Mouse (Mus musculus): Measurements from ENCODE around the gene Ric1. TPM values are rescaled to one million over a fixed set of nuclear protein-coding genes. Genes with fewer than 3 reads are reported as not detected.

Gene Ric1
- polyA plus RNA-seq, 1 experiment = not detected

DNA sequence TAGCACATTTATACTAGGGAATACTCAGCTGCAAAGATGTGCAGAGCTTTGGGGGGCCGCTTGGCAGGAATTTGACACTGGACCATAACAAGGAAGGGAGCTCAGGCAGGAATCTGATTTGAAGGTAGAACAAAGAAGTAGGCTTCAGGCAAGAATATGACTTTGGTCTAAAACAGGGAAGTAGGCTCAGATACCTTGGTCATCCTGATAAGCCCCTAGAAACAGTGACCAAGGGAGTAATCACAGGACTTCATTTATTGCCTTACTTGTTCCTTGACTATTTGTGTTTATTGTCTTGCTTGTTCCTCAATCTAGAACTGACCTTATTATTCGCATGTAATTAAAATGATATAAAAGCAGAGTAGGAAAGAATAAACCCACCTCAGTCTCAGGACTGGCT, 18.0 kb upstream of the Ric1 start:
- peaks cover 8% of the 10 kb centered on the region; the same call in 1 of the 2 replicates for H3K4me1 ChIP-seq (ENCODE audit: control insufficient read depth, insufficient read depth, low read length)
- H3K4me3 ChIP-seq (ENCODE audit: insufficient read depth, low read depth, low read length) = no peak overlapping the region
- TF ChIP-seq POLR2A (IDR thresholded peaks at IDR 0.05; ENCODE audit: insufficient read depth, low read depth, low read length) (no peak), CTCF (IDR thresholded peaks at IDR 0.05; ENCODE audit: insufficient read depth, low read depth, low read length) (no peak)
- WGBS = 94% methylated on average over 2 of the region's 2 CpGs
- no peak overlapping the region for H3K27ac ChIP-seq (ENCODE audit: insufficient read depth, low read depth, low read length)

DNA sequence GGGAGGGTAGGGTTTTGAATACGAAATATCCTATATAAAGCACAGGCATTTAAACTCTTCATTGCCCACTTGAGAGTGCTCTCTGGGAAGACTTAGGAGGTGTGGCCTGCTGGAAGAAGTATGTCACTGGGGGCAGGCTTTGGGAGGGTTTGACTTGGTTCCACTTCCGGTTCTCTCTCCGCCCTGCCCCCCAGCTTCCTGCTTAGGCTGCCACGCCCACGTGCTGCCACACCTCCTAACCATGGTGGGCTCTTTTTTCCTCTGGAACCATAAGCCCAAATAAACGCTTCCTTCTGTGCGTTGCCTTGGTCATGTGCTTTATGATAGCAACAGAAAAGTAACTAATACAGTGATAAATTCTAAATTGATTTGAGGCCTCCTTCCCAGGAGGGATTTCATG, 16.5 kb upstream of the Ric1 start:
- WGBS = 89% methylated on average over 7 of the region's 7 CpGs
- TF ChIP-seq CTCF (IDR thresholded peaks at IDR 0.05; ENCODE audit: insufficient read depth, low read depth, low read length) (no peak), POLR2A (IDR thresholded peaks at IDR 0.05; ENCODE audit: insufficient read depth, low read depth, low read length) (no peak)
- peaks cover 8% of the 10 kb centered on the region; the same call in 1 of the 2 replicates for H3K4me1 ChIP-seq (ENCODE audit: control insufficient read depth, insufficient read depth, low read length)
- H3K4me3 ChIP-seq (ENCODE audit: insufficient read depth, low read depth, low read length) = no peak overlapping the region
- H3K27ac ChIP-seq (ENCODE audit: insufficient read depth, low read depth, low read length) = no peak overlapping the region

DNA sequence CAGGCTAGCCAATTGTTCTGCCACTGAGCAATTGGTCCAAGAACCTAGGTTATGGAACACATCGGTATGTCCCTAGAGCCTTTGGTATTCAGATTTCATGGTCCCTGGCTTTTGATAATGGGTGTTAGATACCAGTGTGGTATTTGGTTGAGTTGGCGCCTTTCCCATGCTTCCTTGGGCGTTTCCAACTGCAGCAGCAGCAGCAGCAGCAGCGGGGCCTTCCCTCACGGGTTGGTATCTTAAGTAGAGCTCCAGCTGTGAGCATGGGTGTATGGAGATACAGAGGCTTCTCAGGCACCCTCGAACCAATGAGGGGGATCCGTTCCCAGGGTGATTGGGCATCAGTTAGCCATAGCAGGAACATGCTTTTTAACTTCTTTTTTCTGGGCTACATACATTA, 13.9 kb upstream of the Ric1 start:
- 41% methylated on average over 7 of the region's 7 CpGs for WGBS
- H3K4me3 ChIP-seq (ENCODE audit: insufficient read depth, low read depth, low read length) = no peak overlapping the region
- no peak overlapping the region for H3K27ac ChIP-seq (ENCODE audit: insufficient read depth, low read depth, low read length)
- TF ChIP-seq POLR2A (IDR thresholded peaks at IDR 0.05; ENCODE audit: insufficient read depth, low read depth, low read length) (no peak), CTCF (IDR thresholded peaks at IDR 0.05; ENCODE audit: insufficient read depth, low read depth, low read length) (no peak)
- 0 out of 2 replicates have a peak, but pooled peaks cover 3% of the 10 kb centered on the region for H3K4me1 ChIP-seq (ENCODE audit: control insufficient read depth, insufficient read depth, low read length)

DNA sequence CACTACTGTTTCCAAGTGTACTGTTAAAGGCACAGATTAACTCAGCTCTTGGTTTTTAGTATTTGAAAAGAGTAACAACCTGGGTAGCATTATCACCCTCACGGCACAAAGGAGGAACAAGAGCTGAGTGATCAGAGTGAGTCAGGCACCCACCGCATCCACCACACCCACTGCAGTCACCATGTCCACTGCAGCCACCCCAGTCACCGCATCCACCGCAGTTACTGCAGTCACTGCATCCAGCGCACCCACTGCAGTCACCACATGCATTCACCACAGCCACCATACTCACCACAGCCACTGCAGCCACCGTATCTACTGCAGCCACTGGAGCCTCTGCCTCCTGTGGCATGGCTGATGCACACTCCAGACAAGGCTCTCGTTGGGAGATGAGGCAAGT, 12.2 kb upstream of the Ric1 start:
- 0 out of 2 replicates have a peak, but pooled peaks cover 3% of the 10 kb centered on the region for H3K4me1 ChIP-seq (ENCODE audit: control insufficient read depth, insufficient read depth, low read length)
- no peak overlapping the region for H3K4me3 ChIP-seq (ENCODE audit: insufficient read depth, low read depth, low read length)
- no peak for TF ChIP-seq CTCF (IDR thresholded peaks at IDR 0.05; ENCODE audit: insufficient read depth, low read depth, low read length)
- no peak for TF ChIP-seq POLR2A (IDR thresholded peaks at IDR 0.05; ENCODE audit: insufficient read depth, low read depth, low read length)
- WGBS = 85% methylated on average over 7 of the region's 7 CpGs
- H3K27ac ChIP-seq (ENCODE audit: insufficient read depth, low read depth, low read length) = no peak overlapping the region

DNA sequence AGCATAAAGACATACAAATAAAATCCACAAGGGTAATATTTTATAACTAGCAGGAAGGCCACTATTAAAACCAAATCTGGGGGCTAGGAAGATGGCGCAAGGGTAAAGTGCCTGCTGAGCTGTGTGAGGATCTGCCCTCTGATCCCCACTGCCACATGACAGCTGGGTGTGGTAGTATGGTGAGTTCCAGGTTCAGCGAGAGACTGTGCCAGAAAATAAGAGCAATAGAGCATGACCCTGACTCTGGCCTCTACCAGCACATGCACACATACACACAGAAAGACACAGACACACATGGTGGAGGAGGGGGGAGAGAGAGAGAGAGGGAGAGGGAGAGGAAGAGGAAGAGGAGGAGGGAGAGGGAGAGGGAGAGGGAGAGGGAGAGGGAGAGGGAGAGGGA, 10.3 kb upstream of the Ric1 start:
- H3K4me3 ChIP-seq (ENCODE audit: insufficient read depth, low read depth, low read length) = no peak overlapping the region
- no peak overlapping the region for H3K27ac ChIP-seq (ENCODE audit: insufficient read depth, low read depth, low read length)
- 0 out of 2 replicates have a peak, but pooled peaks cover 3% of the 10 kb centered on the region for H3K4me1 ChIP-seq (ENCODE audit: control insufficient read depth, insufficient read depth, low read length)
- no peak for TF ChIP-seq CTCF (IDR thresholded peaks at IDR 0.05; ENCODE audit: insufficient read depth, low read depth, low read length)
- TF ChIP-seq POLR2A (IDR thresholded peaks at IDR 0.05; ENCODE audit: insufficient read depth, low read depth, low read length) = no peak
- WGBS = 75% methylated on average over 2 of the region's 2 CpGs

DNA sequence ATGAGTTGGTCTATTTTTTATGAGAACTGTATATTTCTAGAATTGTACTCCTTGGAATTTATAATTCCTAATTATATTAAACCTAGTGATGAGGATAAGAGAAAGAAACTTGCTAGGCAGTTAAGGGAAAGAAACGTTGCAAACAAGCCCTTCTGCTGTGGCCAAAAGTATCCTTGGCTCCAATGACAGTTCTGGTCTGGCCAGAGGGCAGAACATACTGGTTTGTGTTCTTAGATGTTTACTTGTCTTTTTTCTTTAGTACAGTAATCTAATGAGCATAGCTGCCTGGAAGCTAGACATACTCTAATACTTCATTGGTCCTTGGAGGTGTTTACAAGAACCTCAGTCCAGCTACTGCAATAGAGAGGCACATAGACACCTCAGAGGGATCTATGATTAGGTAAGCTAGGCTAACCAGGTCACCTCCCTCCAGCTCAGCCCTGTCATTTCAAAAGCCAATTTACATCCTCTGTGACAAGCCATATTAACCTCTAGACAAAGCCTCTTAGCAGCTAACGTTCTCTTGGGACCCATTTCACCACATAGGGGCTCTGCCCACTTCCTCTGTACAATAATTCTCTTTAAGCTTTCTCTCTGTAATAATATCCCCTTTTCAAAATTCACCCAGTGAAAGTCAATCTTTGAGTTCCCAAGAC, 8.8 kb upstream of the Ric1 start:
- no peak overlapping the region for H3K27ac ChIP-seq (ENCODE audit: insufficient read depth, low read depth, low read length)
- no peak overlapping the region for H3K4me3 ChIP-seq (ENCODE audit: insufficient read depth, low read depth, low read length)
- H3K4me1 ChIP-seq (ENCODE audit: control insufficient read depth, insufficient read depth, low read length) = 0 out of 2 replicates have a peak, but pooled peaks cover 1% of the 10 kb centered on the region
- WGBS = 37% methylated on average over 2 of the region's 2 CpGs
- no peak for TF ChIP-seq CTCF (IDR thresholded peaks at IDR 0.05; ENCODE audit: insufficient read depth, low read depth, low read length)
- TF ChIP-seq POLR2A (IDR thresholded peaks at IDR 0.05; ENCODE audit: insufficient read depth, low read depth, low read length) = no peak

DNA sequence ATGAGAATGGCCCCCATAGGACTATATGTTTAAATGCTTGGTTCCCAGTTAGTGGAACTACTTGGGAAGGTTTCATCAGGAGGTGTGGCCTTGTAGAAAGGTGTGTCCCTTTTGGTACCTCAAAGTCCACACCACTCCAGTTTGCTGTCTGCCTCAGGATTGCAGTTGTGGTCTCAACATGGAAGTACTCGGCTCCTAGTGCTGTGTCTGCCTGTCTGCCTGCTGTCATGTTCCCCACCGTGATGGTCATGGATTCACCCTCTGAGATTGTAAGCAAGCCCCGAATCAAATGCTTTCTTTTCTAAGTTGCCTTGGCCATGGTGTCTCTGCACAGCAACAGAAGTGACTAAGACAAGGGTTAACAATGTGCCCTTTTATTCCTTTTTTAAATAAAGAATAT, 8.0 kb upstream of the Ric1 start:
- H3K27ac ChIP-seq (ENCODE audit: insufficient read depth, low read depth, low read length) = no peak overlapping the region
- H3K4me3 ChIP-seq (ENCODE audit: insufficient read depth, low read depth, low read length) = no peak overlapping the region
- no peaks in the 10 kb centered on the region for H3K4me1 ChIP-seq (ENCODE audit: control insufficient read depth, insufficient read depth, low read length)
- TF ChIP-seq POLR2A (IDR thresholded peaks at IDR 0.05; ENCODE audit: insufficient read depth, low read depth, low read length) = no peak
- no peak for TF ChIP-seq CTCF (IDR thresholded peaks at IDR 0.05; ENCODE audit: insufficient read depth, low read depth, low read length)
- WGBS = 93% methylated on average over 3 of the region's 3 CpGs

DNA sequence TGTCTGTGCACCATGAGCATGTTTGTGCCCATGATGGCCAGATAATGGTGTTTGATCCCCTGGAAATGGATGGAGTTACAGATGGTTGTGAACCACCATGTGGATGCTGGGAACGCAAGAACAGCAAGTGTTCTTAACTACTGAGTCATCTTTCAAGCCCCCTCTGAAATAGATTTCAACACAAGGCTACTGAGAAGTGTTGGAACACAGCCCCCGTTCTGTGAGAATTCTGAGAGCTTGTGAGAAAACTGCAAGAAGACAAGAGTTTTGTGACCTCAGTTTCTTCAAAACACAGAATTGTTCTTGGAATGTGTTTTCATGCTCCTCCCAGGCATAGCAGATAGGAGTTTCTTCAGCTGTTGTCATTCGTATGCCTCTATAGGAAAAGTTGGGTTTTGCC, 6.7 kb upstream of the Ric1 start:
- H3K4me1 ChIP-seq (ENCODE audit: control insufficient read depth, insufficient read depth, low read length) = no peaks in the 10 kb centered on the region
- 85% methylated on average over 3 of the region's 3 CpGs for WGBS
- H3K4me3 ChIP-seq (ENCODE audit: insufficient read depth, low read depth, low read length) = no peak overlapping the region
- H3K27ac ChIP-seq (ENCODE audit: insufficient read depth, low read depth, low read length) = no peak overlapping the region
- no peak for TF ChIP-seq POLR2A (IDR thresholded peaks at IDR 0.05; ENCODE audit: insufficient read depth, low read depth, low read length)
- TF ChIP-seq CTCF (IDR thresholded peaks at IDR 0.05; ENCODE audit: insufficient read depth, low read depth, low read length) = no peak

DNA sequence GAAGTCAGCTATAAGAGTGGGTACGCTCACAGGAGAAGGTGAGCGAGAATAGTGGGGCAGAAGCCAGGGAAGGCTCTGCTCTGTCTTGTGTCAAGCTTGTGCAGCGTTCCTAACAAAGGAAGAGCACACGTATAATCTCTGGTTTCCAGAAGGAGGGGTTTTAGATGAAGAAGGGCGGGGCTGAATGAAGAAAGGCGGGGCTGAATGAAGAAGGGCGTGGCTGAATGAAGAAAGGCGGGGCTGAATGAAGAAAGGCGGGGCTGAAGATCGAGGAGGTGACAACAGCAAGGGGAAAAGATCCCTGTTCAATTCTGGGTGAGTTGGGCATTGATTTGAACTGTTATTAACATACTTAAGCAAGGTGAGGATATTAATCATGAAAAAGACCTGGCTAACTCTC, 6.1 kb upstream of the Ric1 start:
- no peaks in the 10 kb centered on the region for H3K4me1 ChIP-seq (ENCODE audit: control insufficient read depth, insufficient read depth, low read length)
- no peak overlapping the region for H3K27ac ChIP-seq (ENCODE audit: insufficient read depth, low read depth, low read length)
- H3K4me3 ChIP-seq (ENCODE audit: insufficient read depth, low read depth, low read length) = no peak overlapping the region
- TF ChIP-seq CTCF (IDR thresholded peaks at IDR 0.05; ENCODE audit: insufficient read depth, low read depth, low read length) = no peak
- no peak for TF ChIP-seq POLR2A (IDR thresholded peaks at IDR 0.05; ENCODE audit: insufficient read depth, low read depth, low read length)
- WGBS = 75% methylated on average over 10 of the region's 10 CpGs
